Mouse (Mus musculus): ENCODE data around the gene Foxl1.
"Not testable (repeated sequence)": the region's sequence is repeated elsewhere in the genome, so short reads cannot be mapped to it uniquely, and the experiment has no call there.

Foxl1 gene

DNA sequence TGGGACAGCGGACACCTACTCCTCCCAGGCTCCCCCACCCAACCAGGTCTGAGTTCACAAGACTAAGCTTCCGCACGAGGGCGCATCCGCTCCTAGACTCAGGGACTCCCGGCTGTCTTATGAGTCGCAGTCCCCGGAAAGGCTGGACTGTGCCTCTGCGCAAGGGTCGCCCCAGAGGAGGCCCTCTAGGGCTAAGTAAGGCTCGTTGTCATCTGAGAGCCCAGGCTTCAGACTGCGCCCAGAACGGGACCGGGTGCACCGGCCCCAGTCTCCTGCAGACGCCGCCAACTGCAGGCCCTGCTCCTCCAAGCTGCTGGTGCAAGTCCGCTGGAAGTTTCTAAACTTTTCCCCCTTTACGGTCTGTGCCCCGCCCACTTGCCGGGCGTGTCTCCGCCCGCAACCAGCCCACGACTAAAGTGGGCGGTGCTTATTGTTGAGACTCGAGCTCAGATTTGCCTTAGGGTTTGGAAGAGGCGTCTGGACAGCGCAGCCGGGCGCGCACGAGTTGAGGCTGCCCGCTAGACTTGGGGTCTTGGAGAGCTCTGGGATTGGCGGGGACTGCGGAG, 2.3 kb upstream of the Foxl1 start:
- DNase-seq: peak; percentile 79 to 87

DNA sequence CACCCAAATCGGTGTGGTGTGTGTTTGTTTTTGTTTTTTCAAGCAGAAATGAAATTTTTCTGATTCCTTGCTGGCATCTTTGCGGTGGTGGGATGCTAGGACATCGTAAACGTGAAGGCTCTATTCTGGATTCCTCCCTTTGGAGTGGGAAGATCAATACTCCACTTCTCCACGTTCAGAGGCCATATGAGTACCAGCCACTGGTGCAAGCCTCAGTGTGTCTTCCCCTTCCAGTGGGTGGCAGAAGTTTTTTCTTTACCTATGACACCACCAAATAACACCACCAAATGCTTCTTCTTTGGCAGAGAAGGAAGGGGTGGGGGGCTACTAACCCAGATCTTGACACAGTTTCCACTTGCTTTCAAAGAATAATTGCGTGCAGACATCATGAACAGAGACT, 1.5 kb upstream of the Foxl1 start:
- no peak for DNase-seq

DNA sequence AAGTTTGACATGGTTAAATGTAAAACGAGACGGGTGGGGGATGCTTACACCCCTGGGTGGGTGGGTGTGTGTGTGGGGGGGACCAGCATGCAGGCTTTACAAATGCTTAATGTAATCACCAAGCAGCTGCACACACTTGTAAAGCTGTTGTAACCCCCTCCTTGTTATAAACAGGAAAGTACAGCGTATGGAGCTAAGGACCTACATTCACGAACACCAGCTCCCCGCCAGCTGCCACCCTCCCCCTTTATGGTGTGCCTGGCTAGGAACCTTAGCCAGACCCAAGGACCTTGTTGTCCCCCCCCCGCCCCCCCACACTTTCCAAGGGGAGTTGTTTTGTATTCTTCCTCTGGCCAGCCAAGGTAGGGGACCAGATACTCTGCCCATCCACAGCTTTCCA, 1.0 kb upstream of the Foxl1 start:
- DNase-seq: no peak

DNA sequence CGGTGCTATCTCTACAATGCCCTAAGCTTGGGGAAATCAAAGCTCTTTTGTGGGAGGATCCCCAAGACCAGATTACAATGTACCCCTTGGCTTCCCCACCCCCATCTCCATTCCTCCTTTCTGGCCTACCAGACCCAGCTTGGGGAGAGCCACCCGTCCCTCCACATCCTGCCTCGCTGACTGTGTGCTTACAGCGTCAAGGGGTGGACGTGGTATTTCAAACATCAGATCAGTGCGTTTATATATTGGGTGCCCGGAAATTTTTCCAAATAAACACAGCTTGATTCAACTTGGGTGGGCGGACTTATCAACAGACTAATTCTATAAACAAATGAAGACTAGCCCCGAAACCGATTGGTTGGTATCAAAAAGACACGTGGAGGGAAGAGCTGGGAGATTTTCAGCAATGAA, 444 bp upstream of the Foxl1 start:
- peak; percentile 70 to 80 for DNase-seq

DNA sequence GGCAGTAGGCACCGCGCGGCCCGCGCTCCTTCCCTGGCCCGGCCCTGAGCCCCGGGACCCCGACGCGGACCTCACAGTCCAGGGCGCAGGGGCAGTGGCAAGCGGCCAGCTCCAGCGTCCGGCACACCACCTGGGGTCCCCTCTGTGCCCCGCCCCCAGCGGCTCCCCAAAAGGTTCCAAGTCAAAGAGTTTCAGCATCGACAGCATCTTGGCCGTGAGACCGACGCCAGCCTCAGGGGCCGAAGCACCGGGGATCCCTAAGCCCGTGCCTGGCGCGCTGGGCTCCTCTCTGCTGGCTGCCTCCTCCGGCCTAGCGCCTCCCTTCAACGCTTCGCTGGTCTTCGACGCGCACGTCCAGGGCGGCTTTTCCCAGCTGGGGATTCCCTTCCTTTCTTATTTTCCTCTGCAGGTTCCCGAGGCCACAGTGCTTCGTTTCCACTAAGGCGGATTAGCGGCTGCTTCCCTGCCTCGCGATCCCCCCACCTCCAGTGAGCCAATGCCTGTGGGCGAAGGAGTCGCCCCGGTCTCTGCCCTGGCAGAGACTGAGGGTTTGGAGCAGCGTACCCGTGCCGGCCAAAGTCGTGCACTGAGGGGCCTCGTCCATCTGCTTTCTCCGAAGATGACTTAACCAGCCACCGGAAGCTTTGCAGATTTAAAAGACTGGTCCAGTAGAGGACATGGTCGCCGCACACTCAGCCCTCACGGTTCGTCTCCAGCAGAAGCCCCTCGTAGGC, 958 bp downstream of the Foxl1 start:
- peak in 1 of 2 experiments; percentile 21 for DNase-seq

DNA sequence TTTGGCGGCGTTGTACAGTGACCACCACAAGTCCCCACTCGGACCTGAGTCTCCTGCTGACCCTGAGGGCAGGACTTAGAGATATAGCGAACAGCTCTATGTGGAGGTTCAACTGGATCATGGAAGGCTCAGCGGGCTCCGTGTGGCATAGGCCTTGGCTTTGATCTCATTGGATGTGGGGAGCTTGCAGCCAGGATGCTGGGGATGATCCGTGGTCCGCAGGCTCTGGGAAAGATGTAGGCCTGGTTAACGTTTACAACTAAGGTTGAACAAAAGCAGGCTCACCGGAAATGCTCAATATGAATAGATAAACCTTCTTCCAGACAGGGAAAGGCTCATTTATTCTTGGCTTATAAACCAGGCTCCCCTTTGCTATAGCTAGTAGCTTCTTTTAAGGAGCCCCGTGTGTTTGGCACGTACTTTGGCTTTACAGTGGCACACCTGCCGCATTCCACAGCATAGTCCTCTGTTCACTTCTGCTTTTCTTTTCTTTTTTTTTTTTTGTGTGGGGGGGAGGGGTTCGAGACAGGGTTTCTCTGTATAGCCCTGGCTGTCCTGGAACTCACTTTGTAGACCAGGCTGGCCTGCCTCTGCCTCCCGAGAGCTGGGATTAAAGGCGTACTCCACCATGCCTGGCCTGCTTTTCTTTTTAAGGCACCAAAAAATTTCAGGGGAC, 1.7 kb downstream of the Foxl1 start:
- DNase-seq: no peak

DNA sequence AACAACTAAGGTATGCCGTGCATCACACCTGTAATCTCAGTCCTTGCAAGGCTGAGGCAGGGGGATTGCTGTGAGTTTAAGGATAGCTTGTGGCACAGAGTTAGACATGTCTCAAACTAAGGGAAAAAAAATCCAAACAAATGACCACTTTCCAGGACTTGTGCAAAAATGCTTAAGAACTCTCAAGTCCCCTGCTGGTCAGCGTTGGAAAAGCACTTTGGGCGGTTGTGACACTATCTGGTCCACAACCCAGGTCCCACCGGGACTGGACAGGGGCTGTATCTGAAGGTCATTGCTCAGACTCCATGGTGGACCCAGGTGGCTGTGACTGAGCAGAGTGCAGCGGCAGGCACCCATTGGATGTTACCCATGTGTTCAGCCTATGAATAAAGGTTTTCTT, 2.8 kb downstream of the Foxl1 start:
- DNase-seq: peak; percentile 43 to 56

DNA sequence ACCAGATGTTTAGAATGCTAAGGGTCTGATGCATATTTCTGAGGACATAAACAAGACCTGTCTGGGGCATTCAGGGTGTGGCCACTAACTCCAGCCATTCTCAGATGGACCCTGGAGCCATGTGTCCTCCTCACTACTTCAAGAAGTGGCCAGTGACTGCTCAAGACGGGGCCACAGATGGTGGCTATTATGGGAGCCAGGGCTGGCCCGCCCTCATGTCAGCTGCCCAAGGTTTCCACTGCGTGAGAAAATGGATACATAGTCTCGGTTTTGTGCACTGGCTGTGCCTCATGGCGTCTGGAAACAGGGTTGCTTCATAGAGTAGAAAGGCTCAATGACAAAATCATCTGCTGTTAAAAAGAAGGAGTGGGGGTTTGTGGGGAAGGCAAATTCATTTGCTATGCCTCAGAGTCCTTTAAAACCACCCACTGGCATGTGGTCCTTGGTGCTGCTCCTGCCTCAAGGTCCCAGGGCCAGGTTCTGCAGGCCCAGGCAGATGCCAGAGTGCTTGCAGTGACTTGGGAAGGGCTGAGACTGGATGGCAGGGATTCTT, 5.3 kb downstream of the Foxl1 start:
- DNase-seq: no peak

DNA sequence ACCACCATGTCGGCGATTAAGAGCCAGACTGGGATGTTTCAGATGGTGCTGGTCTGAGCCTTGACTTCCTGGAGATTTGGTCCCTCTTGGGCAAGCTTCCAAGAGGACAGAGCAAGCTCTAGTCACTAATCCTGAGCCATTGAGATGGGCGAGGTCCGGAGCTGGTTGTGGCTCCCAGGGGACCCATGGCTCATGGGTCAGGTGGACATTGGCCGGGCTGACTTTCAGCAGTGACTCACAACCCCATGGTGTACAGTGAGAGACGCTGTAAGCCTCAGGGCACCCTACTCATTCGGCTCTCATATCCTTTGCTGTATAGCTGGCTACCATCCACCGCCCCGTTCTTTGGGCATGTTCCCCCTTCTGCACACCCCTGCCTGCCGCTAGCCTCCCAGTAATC, 6.4 kb downstream of the Foxl1 start:
- no peak for DNase-seq

DNA sequence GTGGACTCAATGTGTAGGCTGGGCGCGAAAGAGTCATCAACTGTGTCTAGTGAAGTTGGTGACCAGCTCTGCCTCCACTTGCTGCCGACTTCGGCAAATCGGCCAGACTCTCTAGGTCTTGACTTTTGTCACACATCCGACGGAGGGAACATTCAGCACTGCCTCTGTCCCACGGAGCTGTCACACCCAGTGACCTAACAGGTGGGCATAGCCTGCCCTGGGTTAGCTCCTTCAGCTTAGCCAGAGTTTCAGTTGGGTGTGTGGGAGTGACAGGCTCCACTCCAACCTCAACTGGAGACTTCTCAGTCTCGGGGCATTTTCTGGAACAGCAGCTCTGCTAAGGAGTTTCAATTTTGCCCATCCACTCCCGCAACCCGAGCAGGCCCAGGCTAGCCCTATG, 6.8 kb downstream of the Foxl1 start:
- no peak for DNase-seq

DNA sequence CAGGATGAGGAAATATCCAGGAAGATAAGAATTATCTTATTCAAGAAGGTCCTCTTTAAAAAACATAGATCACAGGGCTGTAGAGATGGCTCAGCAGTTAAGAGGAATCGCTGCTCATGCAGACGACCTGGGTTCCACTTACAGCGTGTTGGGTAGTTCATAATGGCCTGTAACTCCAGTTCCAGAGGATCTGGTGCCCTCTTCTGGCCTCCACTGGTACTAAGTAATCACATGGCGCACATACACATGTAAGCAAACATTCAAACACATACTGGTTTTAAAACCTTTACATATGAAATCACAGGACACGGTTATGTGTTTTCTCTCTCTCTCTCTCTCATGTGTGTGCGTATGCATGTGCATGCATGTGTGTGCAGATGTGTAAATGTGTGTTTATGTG, 9.1 kb downstream of the Foxl1 start:
- no peak for DNase-seq

DNA sequence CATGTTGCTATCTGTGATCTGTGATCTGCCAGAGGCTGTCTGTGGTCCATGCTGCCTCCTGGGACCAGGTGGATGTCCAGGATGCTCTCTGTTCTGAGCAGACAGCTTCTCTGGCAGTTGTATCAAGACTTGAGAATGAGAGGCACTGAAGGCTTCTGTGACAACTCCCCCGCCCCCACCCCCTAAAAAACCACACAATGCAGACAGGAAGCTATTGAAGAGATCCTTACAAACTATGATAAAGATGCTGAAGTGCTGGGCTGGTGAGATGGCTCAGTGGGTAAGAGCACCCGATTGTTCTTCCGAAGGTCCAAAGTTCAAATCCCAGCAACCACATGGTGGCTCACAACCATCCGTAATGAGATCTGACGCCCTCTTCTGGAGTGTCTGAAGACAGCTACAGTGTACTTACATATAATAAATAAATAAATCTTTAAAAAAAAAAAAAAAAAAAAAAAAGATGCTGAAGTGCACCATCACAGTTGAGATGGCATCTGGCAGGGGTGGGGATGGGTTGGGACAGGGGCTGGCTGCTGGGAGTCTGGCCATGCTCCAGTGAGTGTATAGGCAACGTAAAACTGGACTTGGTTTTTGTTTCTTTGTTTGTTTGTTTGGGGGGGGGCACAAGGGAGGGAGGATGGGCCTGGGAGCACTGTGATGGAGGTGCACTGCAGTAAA, 17.9 kb downstream of the Foxl1 start:
- not testable (repeated sequence) for DNase-seq

DNA sequence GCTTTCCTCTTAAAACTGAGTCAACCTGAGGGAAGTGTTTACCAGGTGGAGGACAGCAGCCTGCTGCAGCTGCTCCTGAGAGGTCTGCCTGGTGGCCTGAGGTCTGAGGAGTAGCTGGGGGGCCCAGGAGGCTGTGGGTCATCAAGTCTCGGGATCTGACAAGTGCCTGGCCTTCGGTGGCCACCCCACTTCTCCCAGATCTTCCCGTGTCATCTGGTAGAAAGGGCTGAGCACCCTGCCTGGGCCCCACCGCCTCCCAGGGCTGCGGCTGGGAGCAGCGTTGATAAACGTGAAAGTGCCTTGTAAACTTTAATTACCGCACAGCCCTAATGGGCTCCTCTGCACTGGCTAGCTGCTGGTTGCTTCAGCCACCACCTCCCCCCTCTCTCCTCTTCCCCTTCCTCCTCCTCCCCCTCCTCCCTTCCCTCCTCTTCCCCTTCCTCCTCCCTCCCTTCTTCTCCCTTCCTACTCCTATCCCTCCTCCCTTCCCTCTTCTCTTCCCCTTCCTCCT, 20.9 kb downstream of the Foxl1 start:
- DNase-seq: no peak

DNA sequence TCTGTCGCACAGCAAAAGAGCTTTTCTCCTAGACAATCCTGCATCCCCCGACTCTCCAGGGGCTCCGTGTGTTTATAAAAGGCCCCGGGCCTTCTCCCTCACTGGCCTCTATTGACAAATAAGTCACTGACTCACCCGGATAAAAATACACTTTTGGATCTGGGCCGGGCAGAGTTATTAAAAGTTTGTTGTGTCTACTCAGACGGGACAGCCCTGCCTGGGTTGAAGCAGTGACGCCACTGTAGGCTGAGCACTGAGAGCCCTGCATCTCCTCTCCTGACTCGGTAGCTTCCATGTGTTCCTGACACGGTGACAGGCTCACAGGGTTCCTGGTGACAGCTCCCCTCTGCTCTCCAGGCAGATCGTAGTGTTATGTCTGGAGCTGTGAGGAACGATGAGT, 24.7 kb downstream of the Foxl1 start:
- DNase-seq: peak; percentile 67 to 72

DNA sequence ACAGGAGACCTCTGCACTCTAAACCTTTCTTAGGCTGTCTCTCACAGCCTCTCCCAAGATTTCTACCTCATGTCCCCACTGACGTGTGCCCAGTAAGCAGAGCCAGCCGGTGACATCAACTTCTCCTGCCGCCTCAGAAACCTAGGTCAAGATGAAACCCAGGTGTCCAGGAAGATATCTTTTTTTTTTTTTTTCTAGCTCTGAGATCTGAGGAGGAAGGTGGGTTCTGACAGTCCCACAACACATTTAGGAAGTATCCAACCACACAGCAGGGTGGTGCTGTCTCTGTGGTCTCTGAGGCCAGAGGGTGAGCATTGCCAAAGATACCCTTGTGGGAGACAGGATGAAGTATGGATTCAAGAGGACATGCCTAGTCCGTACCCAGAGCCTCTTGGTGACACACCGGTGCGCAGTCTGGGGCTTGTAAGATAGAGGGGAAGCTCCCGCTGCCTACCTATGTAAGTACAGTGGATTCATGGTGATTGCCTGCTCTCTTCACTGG, 29.3 kb downstream of the Foxl1 start:
- DNase-seq: no peak

DNA sequence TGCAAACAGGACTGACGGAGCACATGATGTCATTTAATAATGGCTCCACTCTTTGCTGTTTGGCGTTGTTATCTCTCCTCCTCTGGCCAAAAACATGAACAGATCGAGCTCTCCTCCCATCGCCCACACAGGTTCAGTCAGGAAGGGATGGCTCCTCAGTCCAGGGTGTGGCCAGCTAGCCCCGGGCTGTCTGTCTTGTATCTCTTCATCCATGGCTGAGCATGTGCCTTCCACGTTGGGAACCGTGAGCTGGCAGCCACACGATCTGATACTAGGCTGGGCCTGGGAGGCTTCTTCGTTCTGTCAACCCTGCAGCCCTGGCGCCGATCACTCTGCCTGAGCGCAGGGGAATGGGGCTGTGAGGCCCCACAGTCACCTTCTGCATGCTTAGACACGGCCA, 31.1 kb downstream of the Foxl1 start:
- DNase-seq: no peak

DNA sequence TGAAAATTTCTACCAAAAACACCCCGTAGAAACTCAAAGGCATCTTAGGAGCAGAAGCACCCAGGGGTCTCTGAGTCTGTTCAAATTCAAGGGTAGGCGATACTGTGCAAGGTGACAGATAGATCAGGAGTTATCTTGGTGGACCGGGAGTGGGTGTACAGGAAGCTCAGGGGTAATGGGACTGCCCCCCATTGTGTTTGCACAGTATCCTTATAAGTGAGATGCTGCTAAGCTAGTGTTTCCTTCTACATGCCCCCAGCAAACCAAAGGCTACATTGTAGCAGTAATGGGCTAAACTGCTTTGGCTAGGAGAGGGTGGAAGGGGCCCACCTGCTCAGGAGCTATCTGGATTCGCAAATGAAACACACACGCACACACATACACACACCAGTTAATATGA, 33.7 kb downstream of the Foxl1 start:
- no peak for DNase-seq

DNA sequence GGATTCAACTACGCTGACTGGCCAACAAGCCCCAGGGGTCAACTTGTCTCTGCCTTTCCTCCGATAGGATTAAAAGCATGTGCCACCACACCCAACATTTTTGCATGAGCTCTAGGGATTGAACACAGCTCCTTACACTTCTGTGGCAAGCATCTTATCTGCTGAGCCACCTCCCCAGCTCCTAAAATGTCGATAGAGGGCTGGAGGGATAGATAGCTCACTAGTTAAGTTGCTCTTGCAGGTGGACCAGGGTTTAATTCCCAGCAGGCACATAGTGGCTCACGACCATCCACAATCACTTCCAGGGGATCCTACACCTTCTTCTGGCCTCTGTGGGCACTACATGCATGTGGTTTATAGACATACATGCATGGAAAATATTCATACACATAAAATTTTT, 34.7 kb downstream of the Foxl1 start:
- no peak for DNase-seq

DNA sequence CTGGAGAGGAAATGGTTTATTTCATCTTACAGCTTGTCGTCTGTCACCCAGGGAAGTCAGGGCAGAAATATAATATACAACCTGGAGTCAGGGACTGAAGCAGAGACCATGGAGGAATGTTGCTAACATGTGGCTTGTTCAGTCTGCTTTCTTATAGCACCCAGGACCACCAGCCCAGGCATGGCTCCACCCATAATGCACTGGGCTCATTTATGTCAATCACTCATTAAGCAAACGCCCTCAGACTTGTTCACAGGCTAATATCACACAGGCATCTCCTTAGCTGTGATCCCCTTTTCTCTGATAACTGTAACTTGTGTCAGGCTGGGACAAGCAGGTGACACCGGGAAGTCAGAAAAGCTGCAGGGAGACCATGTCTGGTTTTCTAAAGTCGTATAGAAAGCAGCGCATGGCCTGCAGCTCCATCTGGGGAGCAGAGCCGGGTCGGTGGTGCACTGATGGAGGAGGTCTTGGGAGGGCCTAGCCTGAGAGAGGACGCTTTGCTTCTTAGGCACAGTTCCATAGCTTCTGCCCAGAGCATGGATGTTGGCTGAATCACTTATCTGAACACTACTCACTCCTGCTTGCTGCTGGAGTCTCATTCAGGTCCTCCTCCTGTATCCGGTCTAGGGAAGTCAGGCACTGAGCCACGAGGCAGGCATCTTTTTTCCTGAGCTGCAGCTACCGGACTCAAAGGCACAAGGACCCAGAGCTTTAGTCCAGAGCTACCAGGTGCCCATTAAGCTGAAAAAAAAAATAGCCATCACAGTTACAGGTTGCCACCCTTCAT, 35.4 kb downstream of the Foxl1 start:
- no peak for DNase-seq

DNA sequence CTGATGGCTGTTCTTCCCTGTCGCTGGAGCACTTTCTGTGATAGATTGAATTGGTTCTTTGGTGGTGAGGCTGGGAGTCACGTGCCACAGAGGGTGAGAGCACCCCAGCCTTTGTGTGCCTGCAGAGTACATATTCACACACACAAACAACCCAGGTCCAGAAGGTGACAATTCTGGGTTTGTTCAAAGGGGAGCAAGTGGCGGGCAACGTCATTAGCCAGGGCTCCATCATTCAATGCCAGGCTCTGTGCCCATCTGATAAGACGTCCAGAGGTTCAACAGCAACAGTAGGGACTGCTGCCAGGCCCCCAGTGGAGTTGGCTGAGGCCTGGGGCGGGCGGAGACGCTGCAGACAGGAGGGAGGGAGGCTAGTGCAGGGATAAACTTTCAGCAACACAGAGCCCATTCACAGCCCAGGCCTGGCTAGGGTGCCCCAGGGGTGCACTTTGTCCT, 36.3 kb downstream of the Foxl1 start:
- peak; percentile 71 to 85 for DNase-seq

DNA sequence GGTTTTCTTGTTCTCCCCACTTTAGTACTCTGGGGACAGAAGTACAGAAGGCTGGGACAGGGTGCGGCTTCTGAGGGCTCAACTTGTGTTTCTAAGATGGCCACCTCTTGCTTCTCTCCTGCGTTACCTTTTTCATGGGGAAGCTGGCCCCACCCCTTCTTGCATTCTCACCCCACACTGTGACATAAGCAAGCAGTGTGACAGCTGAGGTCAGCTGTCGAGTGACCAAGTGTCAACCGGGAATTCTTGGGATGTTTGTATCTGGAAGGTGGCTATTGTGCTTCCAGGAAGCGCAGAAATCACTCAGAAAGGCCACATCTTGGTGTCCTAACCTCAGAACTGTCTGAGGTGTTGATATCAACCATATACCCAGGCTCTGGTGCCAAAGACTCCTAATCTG, 40.3 kb downstream of the Foxl1 start:
- no peak for DNase-seq

DNA sequence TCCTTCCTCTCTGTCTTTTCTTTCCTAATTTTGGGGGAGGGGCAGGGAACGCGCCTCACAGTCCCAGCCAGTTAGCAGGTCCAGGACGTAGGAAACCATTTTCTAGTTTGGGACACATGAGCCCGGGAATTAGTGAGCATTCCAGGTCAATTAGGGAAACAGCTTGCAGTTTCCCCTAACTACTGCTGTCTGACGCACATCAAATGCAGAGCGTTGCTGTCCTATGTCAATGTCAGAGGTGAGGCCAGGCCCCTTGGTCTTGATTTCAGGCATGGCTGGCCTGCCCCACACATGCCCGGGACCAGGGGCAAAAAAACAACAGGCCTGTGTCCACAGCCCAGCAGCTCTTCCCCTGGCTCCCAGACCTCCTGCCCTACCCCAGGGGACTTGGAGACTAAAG, 42.4 kb downstream of the Foxl1 start:
- no peak for DNase-seq
